Mouse (Mus musculus): Measurements from ENCODE around the gene Gas7. TPM values are rescaled to one million over a fixed set of nuclear protein-coding genes. Genes with fewer than 3 reads are reported as not detected.

Gene Gas7
- polyA plus RNA-seq, 1 experiment from 2014 or later, result 4.2 TPM

GRCm38 (mm10) chr11:67525841-67526240 is 70.6 kb downstream of the Gas7 start:
- Histone ChIP-seq H3K9me3 (no peaks in the 10 kb centered on the region), H3K4me3 (no peak overlapping the region), H3K27ac (no peak overlapping the region), H3K4me1 (replicated peaks) (peaks cover 18% of the 10 kb centered on the region), H3K27me3 (ENCODE audit: insufficient read depth, poor library complexity, severe bottlenecking) (no peaks in the 10 kb centered on the region), H3K36me3 (no peaks in the 10 kb centered on the region)
- DNase-seq (ENCODE audit: low spot score), result no peak
- WGBS, result 80% methylated on average over 3 of the region's 3 CpGs

GRCm38 (mm10) chr11:67526621-67527545 is 71.6 kb downstream of the Gas7 start:
- no peaks in the 10 kb centered on the region for H3K27me3 ChIP-seq (ENCODE audit: insufficient read depth, poor library complexity, severe bottlenecking)
- peaks cover 18% of the 10 kb centered on the region for H3K4me1 ChIP-seq (replicated peaks)
- no peak overlapping the region for H3K27ac ChIP-seq
- no peaks in the 10 kb centered on the region for H3K36me3 ChIP-seq
- H3K4me3 ChIP-seq, result no peak overlapping the region
- H3K9me3 ChIP-seq, result no peaks in the 10 kb centered on the region
- no peak for DNase-seq (ENCODE audit: low spot score)
- 81% methylated on average over 12 of the region's 12 CpGs for WGBS

GRCm38 (mm10) chr11:67531286-67531685 is 76.0 kb downstream of the Gas7 start:
- DNase-seq (ENCODE audit: low spot score), result no peak
- Histone ChIP-seq H3K9me3 (no peaks in the 10 kb centered on the region), H3K4me3 (no peak overlapping the region)

GRCm38 (mm10) chr11:67531926-67532565 is 76.8 kb downstream of the Gas7 start:
- Histone ChIP-seq H3K4me3 (no peak overlapping the region), H3K27ac (no peak overlapping the region), H3K36me3 (no peaks in the 10 kb centered on the region), H3K4me1 (replicated peaks) (peaks cover 2% of the 10 kb centered on the region; the same call in 1 of the 2 replicates), H3K27me3 (ENCODE audit: insufficient read depth, poor library complexity, severe bottlenecking) (no peaks in the 10 kb centered on the region), H3K9me3 (no peaks in the 10 kb centered on the region)
- WGBS, result 72% methylated on average over 6 of the region's 6 CpGs
- DNase-seq (ENCODE audit: low spot score), result no peak

More at GRCm38 (mm10) chr11:67531286-67531685, 76.0 kb downstream of the Gas7 start:
- Histone ChIP-seq H3K4me1 (replicated peaks) (peaks cover 9% of the 10 kb centered on the region; the same call in 1 of the 2 replicates), H3K27me3 (ENCODE audit: insufficient read depth, poor library complexity, severe bottlenecking) (no peaks in the 10 kb centered on the region), H3K36me3 (no peaks in the 10 kb centered on the region), H3K27ac (no peak overlapping the region)
- 89% methylated on average over 2 of the region's 2 CpGs for WGBS

- no peak overlapping the region for H3K4me3 ChIP-seq
- H3K27me3 ChIP-seq (ENCODE audit: insufficient read depth, poor library complexity, severe bottlenecking), result no peaks in the 10 kb centered on the region
- 74% methylated on average over 10 of the region's 10 CpGs for WGBS
- H3K27ac ChIP-seq, result no peak overlapping the region
- no peak for DNase-seq (ENCODE audit: low spot score)
- no peaks in the 10 kb centered on the region for H3K4me1 ChIP-seq (replicated peaks)
- no peaks in the 10 kb centered on the region for H3K36me3 ChIP-seq
- no peaks in the 10 kb centered on the region for H3K9me3 ChIP-seq
Measured at GRCm38 (mm10) chr11:67532728-67533127, 77.5 kb downstream of the Gas7 start.

- no peaks in the 10 kb centered on the region for H3K36me3 ChIP-seq
- H3K4me3 ChIP-seq, result no peak overlapping the region
- no peak overlapping the region for H3K27ac ChIP-seq
- no peak for DNase-seq (ENCODE audit: low spot score)
- no peaks in the 10 kb centered on the region for H3K9me3 ChIP-seq
- 89% methylated on average over 6 of the region's 6 CpGs for WGBS
- H3K27me3 ChIP-seq (ENCODE audit: insufficient read depth, poor library complexity, severe bottlenecking), result no peaks in the 10 kb centered on the region
- no peaks in the 10 kb centered on the region for H3K4me1 ChIP-seq (replicated peaks)
Measured at GRCm38 (mm10) chr11:67533151-67533550, 77.9 kb downstream of the Gas7 start.

- no peaks in the 10 kb centered on the region for H3K4me1 ChIP-seq (replicated peaks)
- no peak overlapping the region for H3K4me3 ChIP-seq
- no peaks in the 10 kb centered on the region for H3K36me3 ChIP-seq
- 74% methylated on average over 1 of the region's 1 CpGs for WGBS
- H3K9me3 ChIP-seq, result no peaks in the 10 kb centered on the region
- no peak for DNase-seq (ENCODE audit: low spot score)
- H3K27me3 ChIP-seq (ENCODE audit: insufficient read depth, poor library complexity, severe bottlenecking), result no peaks in the 10 kb centered on the region
- H3K27ac ChIP-seq, result no peak overlapping the region
Measured at GRCm38 (mm10) chr11:67535703-67536102, 80.5 kb downstream of the Gas7 start.

GRCm38 (mm10) chr11:67536413-67536812 is 81.2 kb downstream of the Gas7 start:
- H3K36me3 ChIP-seq, result no peaks in the 10 kb centered on the region
- DNase-seq (ENCODE audit: low spot score), result no peak
- 78% methylated on average over 1 of the region's 1 CpGs for WGBS

GRCm38 (mm10) chr11:67537353-67537752 is 82.1 kb downstream of the Gas7 start:
- WGBS, result 87% methylated on average over 4 of the region's 4 CpGs
- no peaks in the 10 kb centered on the region for H3K9me3 ChIP-seq

More at GRCm38 (mm10) chr11:67536413-67536812, 81.2 kb downstream of the Gas7 start:
- no peaks in the 10 kb centered on the region for H3K27me3 ChIP-seq (ENCODE audit: insufficient read depth, poor library complexity, severe bottlenecking)
- no peak overlapping the region for H3K4me3 ChIP-seq
- no peaks in the 10 kb centered on the region for H3K9me3 ChIP-seq
- H3K27ac ChIP-seq, result no peak overlapping the region
- H3K4me1 ChIP-seq (replicated peaks), result no peaks in the 10 kb centered on the region

GRCm38 (mm10) chr11:67538557-67538956 is 83.3 kb downstream of the Gas7 start:
- H3K27ac ChIP-seq, result no peak overlapping the region
- no peaks in the 10 kb centered on the region for H3K27me3 ChIP-seq (ENCODE audit: insufficient read depth, poor library complexity, severe bottlenecking)
- H3K4me1 ChIP-seq (replicated peaks), result no peaks in the 10 kb centered on the region
- no peak for DNase-seq (ENCODE audit: low spot score)
- no peaks in the 10 kb centered on the region for H3K36me3 ChIP-seq
- H3K4me3 ChIP-seq, result no peak overlapping the region
- WGBS, result 83% methylated on average over 6 of the region's 6 CpGs
- no peaks in the 10 kb centered on the region for H3K9me3 ChIP-seq

More at GRCm38 (mm10) chr11:67537353-67537752, 82.1 kb downstream of the Gas7 start:
- H3K36me3 ChIP-seq, result no peaks in the 10 kb centered on the region
- no peak overlapping the region for H3K27ac ChIP-seq
- H3K4me3 ChIP-seq, result no peak overlapping the region
- DNase-seq (ENCODE audit: low spot score), result no peak
- H3K4me1 ChIP-seq (replicated peaks), result no peaks in the 10 kb centered on the region
- no peaks in the 10 kb centered on the region for H3K27me3 ChIP-seq (ENCODE audit: insufficient read depth, poor library complexity, severe bottlenecking)

- H3K27ac ChIP-seq, result no peak overlapping the region
- DNase-seq (ENCODE audit: low spot score), result no peak
- WGBS, result 66% methylated on average over 11 of the region's 11 CpGs
Measured at GRCm38 (mm10) chr11:67544656-67545432, 89.6 kb downstream of the Gas7 start.

GRCm38 (mm10) chr11:67546582-67546981 is 91.3 kb downstream of the Gas7 start:
- H3K9me3 ChIP-seq, result no peaks in the 10 kb centered on the region
- H3K27ac ChIP-seq, result no peak overlapping the region
- no peaks in the 10 kb centered on the region for H3K27me3 ChIP-seq (ENCODE audit: insufficient read depth, poor library complexity, severe bottlenecking)
- no peak for DNase-seq (ENCODE audit: low spot score)
- H3K36me3 ChIP-seq, result no peaks in the 10 kb centered on the region
- peaks cover 19% of the 10 kb centered on the region for H3K4me1 ChIP-seq (replicated peaks)
- no peak overlapping the region for H3K4me3 ChIP-seq
- 41% methylated on average over 5 of the region's 5 CpGs for WGBS

More at GRCm38 (mm10) chr11:67544656-67545432, 89.6 kb downstream of the Gas7 start:
- H3K36me3 ChIP-seq, result no peaks in the 10 kb centered on the region
- peaks cover 19% of the 10 kb centered on the region for H3K4me1 ChIP-seq (replicated peaks)
- H3K9me3 ChIP-seq, result no peaks in the 10 kb centered on the region
- H3K27me3 ChIP-seq (ENCODE audit: insufficient read depth, poor library complexity, severe bottlenecking), result no peaks in the 10 kb centered on the region
- H3K4me3 ChIP-seq, result no peak overlapping the region

Measured in hindbrain, embryonic 10.5 days (tissue).